Mouse (Mus musculus) cerebellum, adult 2 months (tissue): ENCODE results near the gene Ccdc6.

Source experiments
- CTCF ChIP-seq: fragments of 200-500 bp; IDR thresholded peaks from 2 replicates; pipeline ENCODE4 v1.5.1; 2011; ENCODE audit warnings: low read depth, mild to moderate bottlenecking, control low read depth, low read length, moderate library complexity, borderline replicate concordance; ENCODE audit not compliant: insufficient read depth
- POLR2A ChIP-seq: fragments of 200-500 bp; IDR thresholded peaks from 2 replicates; pipeline ENCODE4 v1.6.1; 2011; ENCODE audit warnings: low read length, control low read depth, borderline replicate concordance; ENCODE audit not compliant: insufficient read depth

GRCm38 (mm10) chr10:70080908-70081307, 16.0 kb upstream of the Ccdc6 start:
- TF ChIP-seq CTCF (no peak), POLR2A (no peak)
